Mouse (Mus musculus): Measurements from ENCODE around the gene Btg2.

Gene Btg2

DNA sequence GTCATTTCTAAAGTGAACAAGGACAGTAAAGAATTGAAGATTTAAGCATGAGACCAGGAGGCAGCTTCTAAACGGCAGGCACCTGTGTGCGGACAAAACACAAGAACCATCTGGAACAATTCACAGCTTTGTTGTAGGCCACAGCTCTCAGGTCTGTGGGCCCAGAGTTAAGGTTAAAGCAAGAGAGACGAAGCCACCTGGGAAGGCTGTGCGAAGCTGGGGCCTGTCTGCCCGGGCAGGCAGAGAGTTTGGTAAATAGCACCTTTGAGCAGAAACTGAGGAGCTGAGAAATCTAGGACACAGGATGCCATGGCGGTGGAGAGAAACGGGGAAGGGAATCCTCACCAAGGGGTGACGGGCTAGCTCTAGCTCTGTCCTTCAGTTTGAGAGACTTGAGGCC lies 3.4 kb downstream of the Btg2 start:
- DNase-seq: no peak

DNA sequence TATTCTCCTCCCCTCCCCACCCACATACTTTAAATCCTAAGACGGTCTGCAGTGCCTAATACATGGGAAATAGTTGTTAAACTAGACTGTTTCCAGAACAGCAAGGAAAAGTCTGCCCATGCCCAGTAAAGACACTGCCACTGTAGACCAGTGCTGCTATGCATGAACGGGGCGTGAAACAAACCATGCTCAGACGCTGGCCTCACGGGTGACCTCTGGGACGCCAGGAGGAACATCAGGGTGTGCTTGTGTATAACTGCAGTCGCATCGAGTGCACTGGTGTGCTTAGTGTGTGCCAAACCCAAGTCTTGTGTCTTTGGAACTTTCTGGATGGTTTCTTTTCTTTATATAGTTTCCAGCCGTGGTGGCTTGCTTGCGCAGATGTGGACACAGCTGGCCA lies 4.3 kb downstream of the Btg2 start:
- DNase-seq: no peak

GRCm38 (mm10) chr1:134074184-134074583 lies 4.7 kb downstream of the Btg2 start:
- DNase-seq: no peak

GRCm38 (mm10) chr1:134073658-134074057 lies 5.3 kb downstream of the Btg2 start:
- DNase-seq: no peak

GRCm38 (mm10) chr1:134073061-134073564 lies 5.8 kb downstream of the Btg2 start:
- no peak for DNase-seq

DNA sequence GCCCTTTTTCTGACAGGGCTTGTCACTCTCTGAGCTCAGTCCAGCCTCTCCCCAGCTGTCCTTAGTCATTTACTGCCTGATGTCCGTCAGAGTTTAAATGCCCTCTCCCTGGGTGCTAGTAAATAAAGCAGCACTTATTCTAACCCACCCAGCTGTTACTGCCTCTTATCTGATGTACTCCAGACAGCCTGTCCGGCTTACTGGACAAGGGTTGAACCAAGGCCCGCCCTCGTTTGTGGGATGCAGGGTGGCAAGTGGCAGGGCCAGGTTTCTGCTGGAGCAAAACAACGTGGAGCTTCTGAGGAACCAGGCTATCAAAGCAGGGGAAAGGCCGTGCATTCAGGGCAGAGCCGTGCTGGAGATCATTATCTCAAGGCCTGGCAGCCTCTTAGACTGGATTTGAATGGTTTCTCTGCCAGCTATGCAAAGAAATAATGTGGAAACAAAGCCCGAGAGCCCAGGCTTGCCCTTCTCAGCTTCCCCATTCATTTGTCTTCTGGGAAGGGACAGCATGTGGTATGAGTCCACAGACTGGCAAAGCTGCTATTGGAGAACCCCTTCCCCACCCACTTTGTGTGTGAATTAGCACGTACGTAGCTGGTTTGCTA lies 7.4 kb downstream of the Btg2 start:
- DNase-seq: no peak

- no peak for DNase-seq
Observed at GRCm38 (mm10) chr1:134070099-134070669, 8.7 kb downstream of the Btg2 start.

GRCm38 (mm10) chr1:134067143-134067619 lies 11.7 kb downstream of the Btg2 start:
- DNase-seq: no peak

DNA sequence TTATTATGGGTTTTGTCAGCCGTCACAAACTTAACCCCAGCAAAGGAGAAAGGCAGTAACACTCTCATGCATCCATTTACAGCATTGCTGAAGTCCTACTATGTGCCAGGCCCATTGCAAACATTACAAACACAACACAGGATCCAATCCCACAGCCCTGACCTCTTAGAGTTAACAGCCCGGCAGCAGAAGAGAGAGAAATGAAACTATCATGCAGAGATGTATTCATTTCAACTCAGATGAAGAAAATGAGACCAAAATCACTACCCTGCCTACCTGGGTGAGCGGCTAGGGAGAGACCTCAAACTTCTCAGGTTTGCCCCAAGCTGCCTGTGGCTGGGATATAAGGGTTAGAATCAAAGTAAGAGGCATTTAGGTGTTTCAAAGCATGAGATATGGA lies 12.4 kb downstream of the Btg2 start:
- no peak for DNase-seq

DNA sequence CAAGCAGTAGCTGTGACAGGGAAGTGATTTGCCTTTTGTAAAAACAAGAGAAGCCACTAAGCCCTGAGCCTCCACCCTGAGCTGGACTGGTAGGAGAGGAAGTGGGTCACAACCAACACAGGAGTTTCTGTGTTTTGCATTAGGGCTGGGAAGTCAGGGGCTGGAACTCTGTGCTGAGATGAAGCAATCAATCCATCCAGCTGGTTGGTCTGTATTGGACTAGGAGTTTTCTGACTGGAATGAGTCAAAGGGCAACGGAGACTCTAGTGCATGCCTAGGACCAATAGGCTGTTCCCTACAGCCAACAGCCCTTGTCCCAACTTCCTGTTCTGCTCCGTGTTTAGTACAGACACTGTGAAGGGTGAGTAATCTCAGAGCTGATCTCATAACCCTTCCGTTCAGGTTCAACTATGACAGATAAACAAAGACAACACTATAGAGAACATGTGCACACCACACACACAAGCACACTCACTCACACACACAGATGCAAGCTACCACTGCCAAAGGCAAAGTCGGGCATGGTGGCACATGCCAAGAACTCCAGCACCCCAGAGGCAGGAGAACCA lies 13.6 kb downstream of the Btg2 start:
- DNase-seq: no peak

GRCm38 (mm10) chr1:134064296-134064831 lies 14.6 kb downstream of the Btg2 start:
- no peak for DNase-seq

- no peak for DNase-seq
Observed at GRCm38 (mm10) chr1:134063773-134064125, 15.2 kb downstream of the Btg2 start.

GRCm38 (mm10) chr1:134063086-134063772 lies 15.7 kb downstream of the Btg2 start:
- peak; percentile 71 for DNase-seq

DNA sequence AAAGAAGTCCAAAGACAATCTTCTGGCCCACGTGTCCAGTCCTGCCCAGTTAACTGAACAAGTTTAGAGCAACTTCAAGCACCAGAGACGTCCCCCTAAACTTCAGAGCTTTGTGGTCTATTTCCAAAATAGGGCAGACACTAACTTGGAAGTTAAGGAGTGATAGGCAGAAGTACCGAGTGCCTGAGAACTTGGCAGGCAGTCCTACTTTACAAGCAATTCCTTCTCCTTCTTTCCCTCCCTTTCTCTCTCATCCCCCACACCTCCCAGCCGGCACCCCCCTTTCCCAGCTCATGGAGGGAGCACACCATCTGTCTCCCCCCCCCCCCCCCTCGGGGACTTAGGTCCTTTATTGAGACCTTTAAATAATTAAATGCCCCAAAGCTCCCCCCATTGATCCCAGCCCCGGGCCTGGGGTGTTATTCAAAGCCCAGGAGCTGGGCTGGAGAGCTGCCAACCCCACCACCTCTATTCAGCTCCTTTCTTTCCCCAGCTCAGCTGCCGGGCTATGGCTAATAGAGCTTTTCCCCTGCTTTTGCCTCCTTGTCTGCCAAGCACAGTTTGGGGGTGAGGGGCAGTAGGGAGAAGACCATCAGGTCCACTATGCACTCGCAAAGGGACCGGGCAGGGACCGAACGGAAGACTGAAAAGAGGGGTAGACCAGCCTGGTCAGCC lies 16.4 kb downstream of the Btg2 start:
- no peak for DNase-seq

DNA sequence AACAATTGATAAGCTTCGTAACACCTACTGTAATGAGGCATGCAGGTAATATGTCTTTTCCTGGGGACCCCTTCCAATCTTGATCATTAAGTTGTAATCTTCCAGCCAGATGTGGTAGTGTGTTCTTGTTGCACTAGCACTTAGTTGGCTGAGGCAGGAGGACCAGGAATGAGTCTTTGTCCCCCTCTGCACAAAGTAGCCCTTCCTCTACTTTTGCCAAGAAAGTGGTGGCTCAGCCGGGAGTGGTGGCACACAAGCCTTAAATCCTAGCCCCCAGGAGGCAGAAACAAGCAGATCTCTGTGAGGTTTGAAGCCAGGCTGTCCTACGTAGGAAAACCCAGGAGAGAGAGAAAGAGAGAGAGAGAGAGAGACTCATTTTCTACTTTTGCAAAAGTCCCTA lies 17.0 kb downstream of the Btg2 start:
- DNase-seq: no peak

GRCm38 (mm10) chr1:134060849-134061569 lies 17.9 kb downstream of the Btg2 start:
- peak; percentile 93 for DNase-seq

- no peak for DNase-seq
Observed at GRCm38 (mm10) chr1:134059739-134060695, 18.9 kb downstream of the Btg2 start.

DNA sequence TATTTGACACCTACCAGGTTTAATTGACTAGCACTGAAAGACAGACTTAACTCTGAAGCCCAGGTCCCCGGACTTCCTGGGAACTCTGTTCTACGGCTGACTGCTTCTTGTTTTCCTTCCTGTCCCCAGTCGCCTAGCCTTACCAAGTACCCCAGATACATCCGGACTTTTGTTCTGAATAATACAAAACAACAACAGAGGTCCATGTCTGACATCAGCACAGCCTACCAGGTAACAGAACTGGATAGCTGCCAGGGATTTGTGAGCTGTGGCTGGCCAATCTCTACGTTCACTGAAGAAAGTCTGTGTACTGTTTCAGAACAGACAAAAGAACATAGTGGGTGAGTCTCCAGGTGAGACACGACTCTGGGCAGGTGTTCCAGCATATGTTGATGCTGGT lies 20.1 kb downstream of the Btg2 start:
- no peak for DNase-seq

DNA sequence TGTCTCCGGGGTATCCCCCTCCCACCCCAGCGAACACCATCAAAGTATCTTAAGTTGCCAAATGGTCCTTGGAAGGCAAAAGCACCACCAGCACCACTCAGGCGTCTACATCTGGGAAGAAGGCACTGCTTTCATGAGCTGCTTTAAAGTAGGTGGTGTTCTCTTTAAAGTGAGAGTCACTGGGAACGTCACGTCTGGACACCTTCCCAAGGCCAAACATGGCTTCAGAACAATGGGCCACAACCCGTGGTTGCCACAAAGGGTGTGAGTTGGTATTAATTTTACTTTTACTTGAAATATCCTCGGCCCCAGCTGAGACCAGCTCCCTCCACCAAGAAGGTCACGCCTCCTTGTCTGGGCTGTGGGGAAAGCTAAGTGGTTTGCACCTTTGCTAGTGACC lies 21.2 kb downstream of the Btg2 start:
- no peak for DNase-seq

- no peak for DNase-seq
Observed at GRCm38 (mm10) chr1:134056285-134056684, 22.6 kb downstream of the Btg2 start.

DNA sequence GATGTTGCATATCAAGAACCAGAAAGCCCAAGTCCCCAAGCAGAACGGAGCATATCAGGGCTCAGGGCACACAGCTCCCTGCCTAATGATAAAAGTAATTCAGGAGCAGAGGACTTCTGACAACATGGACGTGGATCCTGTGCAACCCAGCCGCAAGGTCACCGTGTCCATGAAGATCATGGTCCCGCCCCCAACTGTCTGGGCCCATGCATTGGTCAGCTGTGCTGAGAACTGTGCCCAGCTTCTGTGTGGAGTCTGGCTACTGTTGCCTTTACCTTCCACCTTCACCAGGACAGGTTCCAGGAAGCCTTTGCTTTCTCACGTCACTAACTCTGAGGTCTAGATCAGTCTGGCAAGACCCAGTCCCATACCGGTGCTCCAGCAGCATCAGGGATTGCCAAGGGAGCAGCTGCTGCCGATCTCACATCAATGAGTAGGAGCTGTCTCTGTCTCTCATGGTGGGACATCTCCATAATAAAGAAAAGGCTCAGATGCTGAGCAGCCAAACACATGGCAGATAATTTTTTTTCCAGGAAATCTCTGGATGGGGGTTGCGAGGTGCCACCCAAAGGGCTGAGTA lies 23.2 kb downstream of the Btg2 start:
- no peak for DNase-seq

Measured in layer of hippocampus, adult 9-11 months (tissue).